Mouse (Mus musculus): ENCODE data around the gene Npr1. TPM values are rescaled to one million over a fixed set of nuclear protein-coding genes. Genes with fewer than 3 reads are reported as not detected.

Npr1 gene
- total and polyA plus RNA-seq, 2 experiments from 2014 or later: 2.0 to 4.1 TPM

- Histone ChIP-seq H3K27ac (ENCODE audit: low read depth, low read length) (no peak overlapping the region), H3K4me1 (ENCODE audit: insufficient read depth, low read length) (peaks cover 12% of the 10 kb centered on the region; the same call in 1 of the 2 replicates), H3K4me3 (ENCODE audit: low read depth, low read length) (no peak overlapping the region), H3K4me2 (ENCODE audit: low read depth, low read length, poor library complexity, severe bottlenecking) (no peak overlapping the region), H3K36me3 (ENCODE audit: insufficient read depth, low read length) (0 out of 2 replicates have a peak, but pooled peaks cover 3% of the 10 kb centered on the region), H3K27me3 (ENCODE audit: insufficient read depth, low read length) (no peaks in the 10 kb centered on the region), H3K9ac (replicated peaks; ENCODE audit: low read length, poor library complexity, severe bottlenecking) (no peak overlapping the region), H3K9me3 (ENCODE audit: low read length) (no peaks in the 10 kb centered on the region)
- ATAC-seq (ENCODE audit: low FRiP score): no peak
- DNase-seq (ENCODE audit: low spot score): no peak
- no peak for TF ChIP-seq CTCF (IDR thresholded peaks at IDR 0.05)
- 89% methylated on average over 3 of the region's 3 CpGs for WGBS
Measured at GRCm38 (mm10) chr3:90429576-90429975, 36.1 kb downstream of the Npr1 start.

- no peak overlapping the region for H3K9ac ChIP-seq (replicated peaks; ENCODE audit: low read length, poor library complexity, severe bottlenecking)
- no peak overlapping the region for H3K27ac ChIP-seq (ENCODE audit: low read depth, low read length)
- DNase-seq (ENCODE audit: low spot score): no peak
- 85% methylated on average over 6 of the region's 6 CpGs for WGBS
- H3K4me2 ChIP-seq (ENCODE audit: low read depth, low read length, poor library complexity, severe bottlenecking): no peak overlapping the region
- TF ChIP-seq CTCF (IDR thresholded peaks at IDR 0.05): no peak
- H3K4me1 ChIP-seq (ENCODE audit: insufficient read depth, low read length): peaks cover 8% of the 10 kb centered on the region; the same call in 1 of the 2 replicates
- no peaks in the 10 kb centered on the region for H3K9me3 ChIP-seq (ENCODE audit: low read length)
- H3K36me3 ChIP-seq (ENCODE audit: insufficient read depth, low read length): peaks cover 10% of the 10 kb centered on the region
- no peak for ATAC-seq (ENCODE audit: low FRiP score)
- H3K4me3 ChIP-seq (ENCODE audit: low read depth, low read length): no peak overlapping the region
- no peaks in the 10 kb centered on the region for H3K27me3 ChIP-seq (ENCODE audit: insufficient read depth, low read length)
Measured at GRCm38 (mm10) chr3:90428186-90428585, 37.5 kb downstream of the Npr1 start.

- TF ChIP-seq CTCF (IDR thresholded peaks at IDR 0.05): no peak
- ATAC-seq (ENCODE audit: low FRiP score) (no peak), DNase-seq (ENCODE audit: low spot score) (no peak)
- H3K9ac ChIP-seq (replicated peaks; ENCODE audit: low read length, poor library complexity, severe bottlenecking): no peak overlapping the region
- peaks cover 16% of the 10 kb centered on the region for H3K36me3 ChIP-seq (ENCODE audit: insufficient read depth, low read length)
- H3K27ac ChIP-seq (ENCODE audit: low read depth, low read length): no peak overlapping the region
- H3K27me3 ChIP-seq (ENCODE audit: insufficient read depth, low read length): no peaks in the 10 kb centered on the region
- 55% methylated on average over 1 of the region's 1 CpGs for WGBS
- H3K4me3 ChIP-seq (ENCODE audit: low read depth, low read length): no peak overlapping the region
- H3K9me3 ChIP-seq (ENCODE audit: low read length): no peaks in the 10 kb centered on the region
- no peak overlapping the region for H3K4me2 ChIP-seq (ENCODE audit: low read depth, low read length, poor library complexity, severe bottlenecking)
- peaks cover 8% of the 10 kb centered on the region; the same call in 1 of the 2 replicates for H3K4me1 ChIP-seq (ENCODE audit: insufficient read depth, low read length)
Measured at GRCm38 (mm10) chr3:90427574-90427973, 38.1 kb downstream of the Npr1 start.

GRCm38 (mm10) chr3:90425499-90425898, 40.2 kb downstream of the Npr1 start:
- 94% methylated on average over 2 of the region's 2 CpGs for WGBS

GRCm38 (mm10) chr3:90423549-90423948, 42.1 kb downstream of the Npr1 start:
- Histone ChIP-seq H3K4me3 (ENCODE audit: low read depth, low read length) (no peak overlapping the region), H3K4me2 (ENCODE audit: low read depth, low read length, poor library complexity, severe bottlenecking) (no peak overlapping the region), H3K9ac (replicated peaks; ENCODE audit: low read length, poor library complexity, severe bottlenecking) (no peak overlapping the region), H3K36me3 (ENCODE audit: insufficient read depth, low read length) (peaks cover 33% of the 10 kb centered on the region), H3K4me1 (ENCODE audit: insufficient read depth, low read length) (no peaks in the 10 kb centered on the region), H3K9me3 (ENCODE audit: low read length) (no peaks in the 10 kb centered on the region), H3K27me3 (ENCODE audit: insufficient read depth, low read length) (no peaks in the 10 kb centered on the region), H3K27ac (ENCODE audit: low read depth, low read length) (no peak overlapping the region)
- ATAC-seq (ENCODE audit: low FRiP score): no peak
- DNase-seq (ENCODE audit: low spot score): no peak
- TF ChIP-seq CTCF (IDR thresholded peaks at IDR 0.05): no peak

More at GRCm38 (mm10) chr3:90425499-90425898, 40.2 kb downstream of the Npr1 start:
- H3K36me3 ChIP-seq (ENCODE audit: insufficient read depth, low read length): peaks cover 22% of the 10 kb centered on the region
- H3K27me3 ChIP-seq (ENCODE audit: insufficient read depth, low read length): no peaks in the 10 kb centered on the region
- DNase-seq (ENCODE audit: low spot score) (no peak), ATAC-seq (ENCODE audit: low FRiP score) (no peak)
- TF ChIP-seq CTCF (IDR thresholded peaks at IDR 0.05): no peak
- H3K4me2 ChIP-seq (ENCODE audit: low read depth, low read length, poor library complexity, severe bottlenecking): no peak overlapping the region
- no peak overlapping the region for H3K27ac ChIP-seq (ENCODE audit: low read depth, low read length)
- no peaks in the 10 kb centered on the region for H3K9me3 ChIP-seq (ENCODE audit: low read length)
- H3K4me3 ChIP-seq (ENCODE audit: low read depth, low read length): no peak overlapping the region
- no peak overlapping the region for H3K9ac ChIP-seq (replicated peaks; ENCODE audit: low read length, poor library complexity, severe bottlenecking)
- H3K4me1 ChIP-seq (ENCODE audit: insufficient read depth, low read length): no peaks in the 10 kb centered on the region

GRCm38 (mm10) chr3:90420696-90421095, 45.0 kb downstream of the Npr1 start:
- WGBS: 92% methylated on average over 6 of the region's 6 CpGs
- DNase-seq (ENCODE audit: low spot score) (no peak), ATAC-seq (ENCODE audit: low FRiP score) (no peak)
- Histone ChIP-seq H3K4me3 (ENCODE audit: low read depth, low read length) (no peak overlapping the region), H3K9me3 (ENCODE audit: low read length) (no peaks in the 10 kb centered on the region), H3K9ac (replicated peaks; ENCODE audit: low read length, poor library complexity, severe bottlenecking) (no peak overlapping the region), H3K4me2 (ENCODE audit: low read depth, low read length, poor library complexity, severe bottlenecking) (no peak overlapping the region), H3K27me3 (ENCODE audit: insufficient read depth, low read length) (no peaks in the 10 kb centered on the region), H3K36me3 (ENCODE audit: insufficient read depth, low read length) (peaks cover 50% of the 10 kb centered on the region), H3K27ac (ENCODE audit: low read depth, low read length) (no peak overlapping the region), H3K4me1 (ENCODE audit: insufficient read depth, low read length) (no peaks in the 10 kb centered on the region)
- no peak for TF ChIP-seq CTCF (IDR thresholded peaks at IDR 0.05)
